8 mouse cellular contexts compared by ENCODE assay signal in genomic region chr11:98750351-98751201, GRCm38 (mm10). TPM values are rescaled to one million over a fixed set of nuclear protein-coding genes. Genes with fewer than 3 reads are reported as not detected.
DNase-seq lines count a peak whose midpoint lies in the region; ATAC-seq and TF ChIP-seq lines count a peak whose summit lies in the region.

No protein-coding gene starts in this region.

- ATAC-seq in forebrain, embryonic 14.5 days = peak; percentile 56
- ATAC-seq in hindbrain, embryonic 12.5 days (ENCODE audit: low FRiP score) = peak; percentile 64
- ATAC-seq in lung, postnatal 0 days = peak; percentile 53

- H3K4me1 ChIP-seq in forebrain, embryonic 14.5 days (ENCODE audit: control insufficient read depth, insufficient read depth, low read length) = peaks cover 67% of the 10 kb centered on the region
- H3K4me1 ChIP-seq in hindbrain, embryonic 12.5 days = peaks cover 93% of the 10 kb centered on the region
- H3K4me1 ChIP-seq in lung, postnatal 0 days (ENCODE audit: insufficient read depth, low read depth, low read length) = peaks cover 75% of the 10 kb centered on the region

- WGBS in forebrain, embryonic 14.5 days = 9% methylated on average over 17 of the region's 17 CpGs
- 26% methylated on average over 17 of the region's 17 CpGs for WGBS in hindbrain, embryonic 12.5 days
- WGBS in lung, postnatal 0 days = 12% methylated on average over 16 of the region's 17 CpGs

- no peaks in the 10 kb centered on the region for H3K9me3 ChIP-seq in forebrain, embryonic 14.5 days (replicated peaks; ENCODE audit: control insufficient read depth, low read length)
- H3K9me3 ChIP-seq in hindbrain, embryonic 12.5 days (replicated peaks) = no peaks in the 10 kb centered on the region
- no peaks in the 10 kb centered on the region for H3K9me3 ChIP-seq in lung, postnatal 0 days (ENCODE audit: low read length)

- H3K27ac ChIP-seq in forebrain, embryonic 14.5 days (ENCODE audit: low read depth, low read length) = peak overlapping the region; percentile 94
- H3K27ac ChIP-seq in hindbrain, embryonic 12.5 days = peak overlapping the region; percentile 97
- peak overlapping the region; percentile 83 for H3K27ac ChIP-seq in lung, postnatal 0 days (ENCODE audit: low read length)

- no peaks in the 10 kb centered on the region for H3K27me3 ChIP-seq in forebrain, embryonic 14.5 days (replicated peaks; ENCODE audit: control insufficient read depth, insufficient read depth, low read length)
- H3K27me3 ChIP-seq in hindbrain, embryonic 12.5 days = no peaks in the 10 kb centered on the region
- H3K27me3 ChIP-seq in lung, postnatal 0 days (replicated peaks; ENCODE audit: insufficient read depth, low read length) = no peaks in the 10 kb centered on the region

- TF ChIP-seq EP300 in lung, postnatal 0 days (IDR thresholded peaks at IDR 0.05) = peak; percentile 31

- peak; percentile 41 for TF ChIP-seq CTCF in lung, postnatal 0 days (IDR thresholded peaks at IDR 0.05)

- peak overlapping the region; percentile 55 for H3K9ac ChIP-seq in forebrain, embryonic 14.5 days (ENCODE audit: low read length)
- H3K9ac ChIP-seq in hindbrain, embryonic 12.5 days = peak overlapping the region; percentile 59
- H3K9ac ChIP-seq in lung, postnatal 0 days (replicated peaks; ENCODE audit: low read depth) = no peak overlapping the region

- peaks cover 28% of the 10 kb centered on the region for H3K36me3 ChIP-seq in forebrain, embryonic 14.5 days (ENCODE audit: control insufficient read depth, insufficient read depth, low read length)
- H3K36me3 ChIP-seq in hindbrain, embryonic 12.5 days = peaks cover 16% of the 10 kb centered on the region
- no peaks in the 10 kb centered on the region for H3K36me3 ChIP-seq in lung, postnatal 0 days (ENCODE audit: insufficient read depth, low read length)

- DNase-seq in NIH3T3 (ENCODE audit: low read depth) = peak; percentile 81
- DNase-seq in cerebellum, adult 11-12 months = peak; percentile 84
- peak; percentile 93 for DNase-seq in forebrain, embryonic 14.5 days (ENCODE audit: low spot score)
- DNase-seq in layer of hippocampus, postnatal 14 days (ENCODE audit: low spot score in 2 of 2) = peak; percentile 76 to 91
- peak; percentile 72 for DNase-seq in lung, postnatal 0 days (ENCODE audit: low spot score)
- peak; percentile 89 for DNase-seq in right cerebral cortex, postnatal 4 days
- no peak for DNase-seq in thymus, postnatal 0 days (ENCODE audit: low spot score)

- H3K4me2 ChIP-seq in forebrain, embryonic 14.5 days (ENCODE audit: low read length) = peak overlapping the region; percentile 59
- H3K4me2 ChIP-seq in hindbrain, embryonic 12.5 days (replicated peaks) = peak overlapping the region; percentile 88
- peak overlapping the region; percentile 30 for H3K4me2 ChIP-seq in lung, postnatal 0 days (replicated peaks; ENCODE audit: low read depth, low read length)

- H3K4me3 ChIP-seq in forebrain, embryonic 14.5 days (ENCODE audit: low read depth, low read length) = 0 out of 2 replicates have a peak overlapping the region, but pooled peaks have one; percentile 4
- H3K4me3 ChIP-seq in hindbrain, embryonic 12.5 days = peak overlapping the region; percentile 3; the same call in 1 of the 2 replicates
- H3K4me3 ChIP-seq in lung, postnatal 0 days (ENCODE audit: low read depth, low read length) = no peak overlapping the region

RNA-seq across cellular contexts. Expression of gene Thra, which starts 10.1 kb away (rescaled TPM):
- 164 and 199 TPM in 2 replicates for polyA plus RNA-seq in forebrain, embryonic 14.5 days (2014; fragmentation: Nextera tagmentation; extraction: Ambion mirVana)
- polyA plus RNA-seq in hindbrain, embryonic 12.5 days (2016; fragmentation: Nextera tagmentation; extraction: Ambion mirVana) = 67.2 and 68.4 TPM in 2 replicates
- total RNA-seq in layer of hippocampus, postnatal 14 days (2021) = 1,000 to 10,000 TPM; 1,264 to 1,291 TPM
- 38.1 and 40.5 TPM in 2 replicates for polyA plus RNA-seq in lung, postnatal 0 days (2015; fragmentation: Nextera tagmentation; extraction: Ambion mirVana)
- 7.3 and 9.1 TPM in 2 replicates for polyA plus RNA-seq in thymus, postnatal 0 days (2015; fragmentation: Nextera tagmentation; extraction: Ambion mirVana)

RNA-seq across cellular contexts. Expression of gene Med24, which starts 21.3 kb away (rescaled TPM):
- polyA plus RNA-seq in forebrain, embryonic 14.5 days (2014; fragmentation: Nextera tagmentation; extraction: Ambion mirVana) = 76.0 and 85.9 TPM in 2 replicates
- polyA plus RNA-seq in hindbrain, embryonic 12.5 days (2016; fragmentation: Nextera tagmentation; extraction: Ambion mirVana) = 85.0 and 86.9 TPM in 2 replicates
- total RNA-seq in layer of hippocampus, postnatal 14 days (2021) = 100 to 1,000 TPM; 109 to 110 TPM
- 19.9 and 20.6 TPM in 2 replicates for polyA plus RNA-seq in lung, postnatal 0 days (2015; fragmentation: Nextera tagmentation; extraction: Ambion mirVana)
- polyA plus RNA-seq in thymus, postnatal 0 days (2015; fragmentation: Nextera tagmentation; extraction: Ambion mirVana) = 48.3 and 48.5 TPM in 2 replicates

RNA-seq across cellular contexts. Expression of gene Nr1d1, which starts 24.6 kb away (rescaled TPM):
- 2.2 and 3.1 TPM in 2 replicates for polyA plus RNA-seq in forebrain, embryonic 14.5 days (2014; fragmentation: Nextera tagmentation; extraction: Ambion mirVana)
- polyA plus RNA-seq in hindbrain, embryonic 12.5 days (2016; fragmentation: Nextera tagmentation; extraction: Ambion mirVana) = 1.2 and 1.3 TPM in 2 replicates
- 10 to 100 TPM; 53.3 to 65.3 TPM for total RNA-seq in layer of hippocampus, postnatal 14 days (2021)
- polyA plus RNA-seq in lung, postnatal 0 days (2015; fragmentation: Nextera tagmentation; extraction: Ambion mirVana) = 6.9 and 8.9 TPM in 2 replicates
- polyA plus RNA-seq in thymus, postnatal 0 days (2015; fragmentation: Nextera tagmentation; extraction: Ambion mirVana) = 2.6 and 3.0 TPM in 2 replicates

RNA-seq across cellular contexts. Expression of gene Msl1, which starts 44.7 kb away (rescaled TPM):
- 19.3 and 20.5 TPM in 2 replicates for polyA plus RNA-seq in forebrain, embryonic 14.5 days (2014; fragmentation: Nextera tagmentation; extraction: Ambion mirVana)
- 38.8 and 40.4 TPM in 2 replicates for polyA plus RNA-seq in hindbrain, embryonic 12.5 days (2016; fragmentation: Nextera tagmentation; extraction: Ambion mirVana)
- total RNA-seq in layer of hippocampus, postnatal 14 days (2021) = 100 to 1,000 TPM; 149 to 161 TPM
- 16.3 and 21.3 TPM in 2 replicates for polyA plus RNA-seq in lung, postnatal 0 days (2015; fragmentation: Nextera tagmentation; extraction: Ambion mirVana)
- 14.4 and 20.4 TPM in 2 replicates for polyA plus RNA-seq in thymus, postnatal 0 days (2015; fragmentation: Nextera tagmentation; extraction: Ambion mirVana)

RNA-seq across cellular contexts. Expression of gene Csf3, which starts 49.5 kb away (rescaled TPM):
- polyA plus RNA-seq in forebrain, embryonic 14.5 days (2014; fragmentation: Nextera tagmentation; extraction: Ambion mirVana) = not detected in 2 replicates
- polyA plus RNA-seq in hindbrain, embryonic 12.5 days (2016; fragmentation: Nextera tagmentation; extraction: Ambion mirVana) = not detected in 2 replicates
- not detected for total RNA-seq in layer of hippocampus, postnatal 14 days (2021)
- 0.19 TPM in 1 of 2 replicates, not detected in the other for polyA plus RNA-seq in lung, postnatal 0 days (2015; fragmentation: Nextera tagmentation; extraction: Ambion mirVana)
- polyA plus RNA-seq in thymus, postnatal 0 days (2015; fragmentation: Nextera tagmentation; extraction: Ambion mirVana) = not detected in 2 replicates

Comparison
In these comparisons a context has a peak if more than half of its experiments do, and no peak if none do; other contexts are left out.
1. H3K4me2 ChIP-seq: peak in every context shown above with its lines; median percentile 88 in hindbrain, embryonic 12.5 days; 59 in forebrain, embryonic 14.5 days; 30 in lung, postnatal 0 days.